Mouse (Mus musculus): ENCODE measurements around the gene Txnl4b. TPM values are rescaled to one million over a fixed set of nuclear protein-coding genes. Genes with fewer than 3 reads are reported as not detected.
A peak's percentile ranks its signal among the peaks of the same experiment; 100 is the strongest.

Txnl4b gene
- polyA plus RNA-seq, 1 experiment, result 5.8 TPM

- WGBS, result 77% methylated on average over 5 of the region's 5 CpGs
- DNase-seq, result no peak
- no peak overlapping the region for H3K4me3 ChIP-seq (replicated peaks; ENCODE audit: extremely low read depth, low read depth, low read length)
- no peak for TF ChIP-seq CTCF (IDR thresholded peaks at IDR 0.05; ENCODE audit: insufficient read depth, low read length)
- TF ChIP-seq POLR2A (IDR thresholded peaks at IDR 0.05; ENCODE audit: borderline replicate concordance, extremely low read depth, low read depth, low read length), result no peak
- no peaks in the 10 kb centered on the region; the same call in 1 of the 2 replicates for H3K4me1 ChIP-seq (ENCODE audit: control insufficient read depth, insufficient read depth, low read length)
Measured at GRCm38 (mm10) chr8:109592164-109592563, 26.5 kb downstream of the Txnl4b start.

GRCm38 (mm10) chr8:109593117-109593788, 27.6 kb downstream of the Txnl4b start:
- H3K4me3 ChIP-seq (replicated peaks; ENCODE audit: extremely low read depth, low read depth, low read length), result no peak overlapping the region
- TF ChIP-seq CTCF (IDR thresholded peaks at IDR 0.05; ENCODE audit: insufficient read depth, low read length), result 0 out of 2 replicates have a peak, but pooled peaks have one; percentile 11
- no peak for TF ChIP-seq POLR2A (IDR thresholded peaks at IDR 0.05; ENCODE audit: borderline replicate concordance, extremely low read depth, low read depth, low read length)
- WGBS, result 48% methylated on average over 6 of the region's 6 CpGs
- DNase-seq, result no peak
- no peaks in the 10 kb centered on the region for H3K4me1 ChIP-seq (ENCODE audit: control insufficient read depth, insufficient read depth, low read length)

- 47% methylated on average over 8 of the region's 8 CpGs for WGBS
- TF ChIP-seq POLR2A (IDR thresholded peaks at IDR 0.05; ENCODE audit: borderline replicate concordance, extremely low read depth, low read depth, low read length), result no peak
- peak; percentile 99 for TF ChIP-seq CTCF (IDR thresholded peaks at IDR 0.05; ENCODE audit: insufficient read depth, low read length)
- peak; percentile 71 for DNase-seq
- H3K4me3 ChIP-seq (replicated peaks; ENCODE audit: extremely low read depth, low read depth, low read length), result no peak overlapping the region
- no peaks in the 10 kb centered on the region for H3K4me1 ChIP-seq (ENCODE audit: control insufficient read depth, insufficient read depth, low read length)
Measured at GRCm38 (mm10) chr8:109595854-109596253, 30.2 kb downstream of the Txnl4b start.

- WGBS, result 77% methylated on average over 2 of the region's 2 CpGs
- TF ChIP-seq CTCF (IDR thresholded peaks at IDR 0.05; ENCODE audit: insufficient read depth, low read length), result no peak
- no peak for TF ChIP-seq POLR2A (IDR thresholded peaks at IDR 0.05; ENCODE audit: borderline replicate concordance, extremely low read depth, low read depth, low read length)
- peaks cover 10% of the 10 kb centered on the region for H3K4me1 ChIP-seq (ENCODE audit: control insufficient read depth, insufficient read depth, low read length)
- no peak overlapping the region for H3K4me3 ChIP-seq (replicated peaks; ENCODE audit: extremely low read depth, low read depth, low read length)
- no peak for DNase-seq
Measured at GRCm38 (mm10) chr8:109606725-109607124, 41.0 kb downstream of the Txnl4b start.

- WGBS, result 17% methylated on average over 12 of the region's 12 CpGs
- Histone ChIP-seq H3K4me3 (replicated peaks; ENCODE audit: extremely low read depth, low read depth, low read length) (peak overlapping the region; percentile 84), H3K4me1 (ENCODE audit: control insufficient read depth, insufficient read depth, low read length) (peaks cover 10% of the 10 kb centered on the region)
- no peak for TF ChIP-seq CTCF (IDR thresholded peaks at IDR 0.05; ENCODE audit: insufficient read depth, low read length)
- no peak for TF ChIP-seq POLR2A (IDR thresholded peaks at IDR 0.05; ENCODE audit: borderline replicate concordance, extremely low read depth, low read depth, low read length)
- DNase-seq, result no peak
Measured at GRCm38 (mm10) chr8:109607650-109608049, 42.0 kb downstream of the Txnl4b start.

GRCm38 (mm10) chr8:109608271-109609152, 42.8 kb downstream of the Txnl4b start, which contains the start of gene Dhodh:
Gene Dhodh, minus strand, starts transcription at chr8:109608673.
- Histone ChIP-seq H3K4me3 (replicated peaks; ENCODE audit: extremely low read depth, low read depth, low read length) (peak within 1 kb of the TSS; percentile 84), H3K4me1 (ENCODE audit: control insufficient read depth, insufficient read depth, low read length) (peaks cover 10% of the 10 kb centered on the region)
- DNase-seq, result peak; percentile 96
- TF ChIP-seq POLR2A (IDR thresholded peaks at IDR 0.05; ENCODE audit: borderline replicate concordance, extremely low read depth, low read depth, low read length) (peak; percentile 93), CTCF (IDR thresholded peaks at IDR 0.05; ENCODE audit: insufficient read depth, low read length) (0 out of 2 replicates have a peak, but pooled peaks have one; percentile 7)
- under 1% methylated on average over 42 of the region's 42 CpGs for WGBS

- no peak for TF ChIP-seq CTCF (IDR thresholded peaks at IDR 0.05; ENCODE audit: insufficient read depth, low read length)
- no peak for TF ChIP-seq POLR2A (IDR thresholded peaks at IDR 0.05; ENCODE audit: borderline replicate concordance, extremely low read depth, low read depth, low read length)
- 10% methylated on average over 5 of the region's 5 CpGs for WGBS
- Histone ChIP-seq H3K4me3 (replicated peaks; ENCODE audit: extremely low read depth, low read depth, low read length) (peak overlapping the region; percentile 30), H3K4me1 (ENCODE audit: control insufficient read depth, insufficient read depth, low read length) (peaks cover 10% of the 10 kb centered on the region)
- no peak for DNase-seq
Measured at GRCm38 (mm10) chr8:109609153-109609502, 43.4 kb downstream of the Txnl4b start.

GRCm38 (mm10) chr8:109614243-109615210, 48.8 kb downstream of the Txnl4b start, which contains the start of gene Pkd1l3:
Gene Pkd1l3, plus strand, starts transcription at chr8:109614517.
- no peak within 1 kb of the TSS for H3K4me3 ChIP-seq (replicated peaks; ENCODE audit: extremely low read depth, low read depth, low read length)
- DNase-seq, result no peak
- TF ChIP-seq POLR2A (IDR thresholded peaks at IDR 0.05; ENCODE audit: borderline replicate concordance, extremely low read depth, low read depth, low read length), result no peak
- TF ChIP-seq CTCF (IDR thresholded peaks at IDR 0.05; ENCODE audit: insufficient read depth, low read length), result no peak
- no peaks in the 10 kb centered on the region for H3K4me1 ChIP-seq (ENCODE audit: control insufficient read depth, insufficient read depth, low read length)
- 33% methylated on average over 27 of the region's 27 CpGs for WGBS
